Mouse (Mus musculus) erythroblast, embryonic 14.5 days (primary cell): ENCODE measurements around the gene Erc2.

ENCODE experiments used
- GATA1 ChIP-seq: IDR thresholded peaks from 2 replicates; pipeline ENCODE4 v1.6.1; 2012; ENCODE audit warnings: low read length, inconsistent platforms, mixed read lengths
- TAL1 ChIP-seq: IDR thresholded peaks from 3 replicates; pipeline ENCODE4 v1.6.1; 2012; ENCODE audit warnings: low read length, inconsistent platforms, mixed read lengths

DNA sequence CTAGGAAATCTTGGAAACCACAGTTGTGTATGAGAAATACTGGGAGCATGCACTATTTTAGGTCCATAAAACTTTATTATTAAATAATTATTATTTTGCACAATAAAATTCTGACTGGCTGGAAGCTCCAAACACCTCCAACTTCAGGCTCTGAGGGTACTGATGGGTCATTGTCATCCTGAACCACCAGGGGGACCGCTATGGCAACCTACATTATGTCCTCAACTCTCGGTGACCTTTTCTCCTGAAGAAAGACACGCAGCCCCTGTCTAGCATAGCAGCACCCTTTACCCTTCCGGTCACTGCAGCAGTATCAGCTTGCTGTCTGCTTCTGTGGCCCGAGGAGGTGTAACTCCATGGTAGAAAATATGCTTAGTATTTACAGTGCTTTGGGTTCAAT, 679.0 kb downstream of the Erc2 start:
- no peak for TF ChIP-seq GATA1
- no peak for TF ChIP-seq TAL1
